Mouse (Mus musculus) embryonic facial prominence, embryonic 14.5 days (tissue): ENCODE results near the gene Dlg3. TPM values are rescaled to one million over a fixed set of nuclear protein-coding genes. Genes with fewer than 3 reads are reported as not detected.

Source experiments
- ATAC-seq: fragments of 200-750 bp; cut with Nextera tagmentation; 2 replicates; pipeline ENCODE4 v1.8.0; 2017; ENCODE audit warnings: low read depth, moderate number of reproducible peaks, moderate TSS enrichment
- DNase-seq: peaks from one replicate; pipeline ENCODE4 v3.0.0-alpha.2; 2015; ENCODE audit warnings: low spot score
- H3K27ac ChIP-seq: fragments of 300-500 bp; sonication (generic); replicated peaks from 2 replicates; pipeline ENCODE4 v1.5.1; 2014; ENCODE audit warnings: low read depth, mild to moderate bottlenecking, low read length, moderate library complexity
- H3K27me3 ChIP-seq: fragments of 300-500 bp; sonication (generic); replicated peaks from 2 replicates; pipeline ENCODE4 v1.6.1; 2014; ENCODE audit warnings: low read length; ENCODE audit not compliant: control insufficient read depth, insufficient read depth
- H3K36me3 ChIP-seq: fragments of 300-500 bp; sonication (generic); 2 replicates; pipeline ENCODE4 v1.6.1; 2014; ENCODE audit warnings: low read length, mixed read lengths; ENCODE audit not compliant: control insufficient read depth, insufficient read depth
- H3K4me1 ChIP-seq: fragments of 300-500 bp; sonication (generic); 2 replicates; pipeline ENCODE4 v1.6.1; 2014; ENCODE audit warnings: antibody characterized with exemption, low read length; ENCODE audit not compliant: control insufficient read depth, insufficient read depth
- H3K4me2 ChIP-seq: fragments of 300-500 bp; sonication (generic); 2 replicates; pipeline ENCODE4 v1.6.1; 2014; ENCODE audit warnings: low read depth, mild to moderate bottlenecking, low read length, moderate library complexity, mixed read lengths
- H3K4me3 ChIP-seq: fragments of 300-500 bp; sonication (generic); 2 replicates; pipeline ENCODE4 v1.5.1; 2014; ENCODE audit warnings: low read depth, mild to moderate bottlenecking, low read length
- H3K9ac ChIP-seq: fragments of 300-500 bp; sonication (generic); 2 replicates; pipeline ENCODE4 v1.6.1; 2014; ENCODE audit warnings: low read depth, mild to moderate bottlenecking, low read length, moderate library complexity, mixed read lengths
- H3K9me3 ChIP-seq: fragments of 300-500 bp; sonication (generic); 2 replicates; pipeline ENCODE4 v1.6.1; 2016; ENCODE audit warnings: low read length; ENCODE audit not compliant: control insufficient read depth
- WGBS: fragments of 180-500 bp; shearing (Covaris S2); extraction: QIAGEN DNeasy Blood & Tissue Kit; methylation state at CpG from one replicate; pipeline ENCODE4 v1.1.7; 2014; 5-methylcytosine and 5-hydroxymethylcytosine counted together
- polyA plus RNA-seq: library from polyadenylated mRNA; unstranded; fragments of >200 nt; fragmentation: Nextera tagmentation; extraction: Ambion mirVana; gene quantifications from 2 replicates; pipeline ENCODE4 v1.2.1, GENCODE M21; 2014

The Dlg3 gene
- polyA plus RNA-seq, 1 experiment from 2014 or later: 4.5 TPM

- Histone ChIP-seq H3K4me2 (no peak overlapping the region), H3K9me3 (no peaks in the 10 kb centered on the region), H3K4me1 (no peaks in the 10 kb centered on the region), H3K4me3 (no peak overlapping the region), H3K27me3 (no peaks in the 10 kb centered on the region; the same call in 1 of the 2 replicates), H3K27ac (no peak overlapping the region), H3K36me3 (0 out of 2 replicates have a peak, but pooled peaks cover 3% of the 10 kb centered on the region), H3K9ac (no peak overlapping the region)
- DNase-seq: peak; percentile 47
- 71% methylated on average over 6 of the region's 6 CpGs for WGBS
- ATAC-seq: peak; percentile 60; the same call in 1 of the 2 replicates
These were observed 34.5 kb downstream of the Dlg3 start for GRCm38 (mm10) chrX:100802034-100802433.

GRCm38 (mm10) chrX:100811129-100811528 lies 43.6 kb downstream of the Dlg3 start:
- H3K4me3 ChIP-seq: no peak overlapping the region
- H3K4me2 ChIP-seq: no peak overlapping the region
- no peaks in the 10 kb centered on the region for H3K4me1 ChIP-seq
- WGBS: 77% methylated on average over 3 of the region's 4 CpGs
- no peaks in the 10 kb centered on the region for H3K27me3 ChIP-seq
- DNase-seq: peak; percentile 17
- no peak overlapping the region for H3K9ac ChIP-seq
- no peak for ATAC-seq
- no peak overlapping the region for H3K27ac ChIP-seq
- H3K9me3 ChIP-seq: no peaks in the 10 kb centered on the region
- peaks cover 54% of the 10 kb centered on the region for H3K36me3 ChIP-seq

- no peak for DNase-seq
- 86% methylated on average over 8 of the region's 8 CpGs for WGBS
- H3K36me3 ChIP-seq: peaks cover 41% of the 10 kb centered on the region
These were observed 46.6 kb downstream of the Dlg3 start for GRCm38 (mm10) chrX:100814139-100814538.

GRCm38 (mm10) chrX:100815766-100816165 lies 48.2 kb downstream of the Dlg3 start:
- Histone ChIP-seq H3K4me2 (no peak overlapping the region), H3K27ac (no peak overlapping the region), H3K4me1 (no peaks in the 10 kb centered on the region), H3K4me3 (no peak overlapping the region), H3K9me3 (no peaks in the 10 kb centered on the region), H3K27me3 (no peaks in the 10 kb centered on the region; the same call in 1 of the 2 replicates), H3K36me3 (peaks cover 40% of the 10 kb centered on the region; the same call in 1 of the 2 replicates), H3K9ac (no peak overlapping the region)
- ATAC-seq: no peak
- no peak for DNase-seq
- WGBS: 83% methylated on average over 7 of the region's 7 CpGs

More at GRCm38 (mm10) chrX:100814139-100814538, 46.6 kb downstream of the Dlg3 start:
- Histone ChIP-seq H3K27me3 (no peaks in the 10 kb centered on the region; the same call in 1 of the 2 replicates), H3K4me2 (no peak overlapping the region), H3K9ac (no peak overlapping the region), H3K9me3 (no peaks in the 10 kb centered on the region), H3K27ac (no peak overlapping the region), H3K4me1 (no peaks in the 10 kb centered on the region), H3K4me3 (no peak overlapping the region)
- no peak for ATAC-seq

- 88% methylated on average over 9 of the region's 9 CpGs for WGBS
- Histone ChIP-seq H3K9me3 (no peaks in the 10 kb centered on the region), H3K4me3 (no peak overlapping the region), H3K27ac (no peak overlapping the region), H3K4me1 (no peaks in the 10 kb centered on the region), H3K27me3 (peaks cover 2% of the 10 kb centered on the region; the same call in 1 of the 2 replicates), H3K4me2 (no peak overlapping the region), H3K36me3 (peaks cover 27% of the 10 kb centered on the region; the same call in 1 of the 2 replicates), H3K9ac (no peak overlapping the region)
- ATAC-seq (no peak), DNase-seq (no peak)
These were observed 51.2 kb downstream of the Dlg3 start for GRCm38 (mm10) chrX:100818681-100819080.

GRCm38 (mm10) chrX:100821149-100821548 lies 53.6 kb downstream of the Dlg3 start:
- H3K9me3 ChIP-seq: no peaks in the 10 kb centered on the region
- ATAC-seq: no peak
- WGBS: 64% methylated on average over 1 of the region's 1 CpGs
- peaks cover 2% of the 10 kb centered on the region; the same call in 1 of the 2 replicates for H3K27me3 ChIP-seq
- H3K36me3 ChIP-seq: peaks cover 6% of the 10 kb centered on the region; the same call in 1 of the 2 replicates
- DNase-seq: no peak
- no peak overlapping the region for H3K4me2 ChIP-seq
- H3K9ac ChIP-seq: no peak overlapping the region
- no peaks in the 10 kb centered on the region for H3K4me1 ChIP-seq
- H3K4me3 ChIP-seq: no peak overlapping the region
- H3K27ac ChIP-seq: no peak overlapping the region

- H3K4me2 ChIP-seq: no peak overlapping the region
- H3K4me3 ChIP-seq: no peak overlapping the region
- no peaks in the 10 kb centered on the region for H3K36me3 ChIP-seq
- no peak overlapping the region for H3K27ac ChIP-seq
- no peaks in the 10 kb centered on the region for H3K9me3 ChIP-seq
- no peak overlapping the region for H3K9ac ChIP-seq
- ATAC-seq: no peak
- 55% methylated on average over 1 of the region's 1 CpGs for WGBS
- no peaks in the 10 kb centered on the region for H3K4me1 ChIP-seq
- no peak for DNase-seq
- H3K27me3 ChIP-seq: 0 out of 2 replicates have a peak, but pooled peaks cover 6% of the 10 kb centered on the region
These were observed 58.0 kb downstream of the Dlg3 start for GRCm38 (mm10) chrX:100825557-100825956.

GRCm38 (mm10) chrX:100832806-100833205 lies 65.3 kb downstream of the Dlg3 start:
- Histone ChIP-seq H3K27me3 (peaks cover 6% of the 10 kb centered on the region; the same call in 1 of the 2 replicates), H3K4me2 (no peak overlapping the region), H3K27ac (no peak overlapping the region), H3K9me3 (no peaks in the 10 kb centered on the region), H3K9ac (no peak overlapping the region), H3K36me3 (no peaks in the 10 kb centered on the region), H3K4me1 (no peaks in the 10 kb centered on the region), H3K4me3 (no peak overlapping the region)
- DNase-seq: no peak
- 70% methylated on average over 2 of the region's 2 CpGs for WGBS
- ATAC-seq: no peak

- DNase-seq: no peak
- Histone ChIP-seq H3K27ac (no peak overlapping the region), H3K9ac (no peak overlapping the region), H3K4me1 (no peaks in the 10 kb centered on the region), H3K27me3 (peaks cover 3% of the 10 kb centered on the region; the same call in 1 of the 2 replicates), H3K4me3 (no peak overlapping the region), H3K9me3 (no peaks in the 10 kb centered on the region), H3K4me2 (no peak overlapping the region), H3K36me3 (no peaks in the 10 kb centered on the region)
- no peak for ATAC-seq
These were observed 71.7 kb downstream of the Dlg3 start for GRCm38 (mm10) chrX:100839211-100839610.
